Comparison of ENCODE assay signal across 10 mouse cellular contexts in genomic region chr15:84312878-84313565, GRCm38 (mm10). TPM values are rescaled to one million over a fixed set of nuclear protein-coding genes. Genes with fewer than 3 reads are reported as not detected.
DNase-seq lines count a peak whose midpoint lies in the region; ATAC-seq and TF ChIP-seq lines count a peak whose summit lies in the region.
"Had no signal": no experiment of that assay in that cellular context is flagged by ENCODE, and none has a peak within 500 bp of the region (broad histone marks: within the 10 kb centered on the region; RNA-seq: fewer than 3 reads in every experiment).

No protein-coding gene starts in this region.

- H3K9ac ChIP-seq in liver, embryonic 11.5 days (ENCODE audit: low read depth, low read length) = no peak overlapping the region
- H3K9ac ChIP-seq in embryonic facial prominence, embryonic 13.5 days = no peak overlapping the region

- peak overlapping the region; percentile 28; the same call in 1 of the 2 replicates for H3K4me2 ChIP-seq in liver, embryonic 11.5 days
- no peak overlapping the region; the same call in 1 of the 2 replicates for H3K4me2 ChIP-seq in embryonic facial prominence, embryonic 13.5 days

- DNase-seq in gastrocnemius, adult 2 months = peak; percentile 56
- no peak for DNase-seq in gastrocnemius, postnatal 25 days
- no peak for DNase-seq in liver, embryonic 11.5 days (ENCODE audit: low spot score)
- DNase-seq in liver = no peak
- no peak for DNase-seq in lung, postnatal 36 days
- DNase-seq in lung, adult 2 months = no peak
- DNase-seq: kidney, postnatal 14 days; right cerebral cortex, adult 18-20 months had no signal

- no peaks in the 10 kb centered on the region for H3K9me3 ChIP-seq in liver, embryonic 11.5 days (ENCODE audit: control insufficient read depth, low read length)
- no peaks in the 10 kb centered on the region for H3K9me3 ChIP-seq in embryonic facial prominence, embryonic 13.5 days

- no peak for TF ChIP-seq CTCF in gastrocnemius, adult 2 months (IDR thresholded peaks at IDR 0.05)
- no peak for TF ChIP-seq CTCF in lung, adult 2 months (IDR thresholded peaks at IDR 0.05; ENCODE audit: insufficient read depth, low read length)

- TF ChIP-seq POLR2A in lung, adult 2 months (IDR thresholded peaks at IDR 0.05; ENCODE audit: borderline replicate concordance, extremely low read depth, low read depth, low read length) = no peak

- H3K27ac ChIP-seq in gastrocnemius, adult 2 months = peak overlapping the region; percentile 24; the same call in 1 of the 2 replicates
- peak overlapping the region; percentile 64; the same call in 1 of the 2 replicates for H3K27ac ChIP-seq in liver, embryonic 11.5 days (ENCODE audit: low read depth, low read length)
- peak overlapping the region; percentile 62; the same call in 1 of the 2 replicates for H3K27ac ChIP-seq in embryonic facial prominence, embryonic 13.5 days
- peak overlapping the region; percentile 86 for H3K27ac ChIP-seq in macrophage

- no peak overlapping the region for H3K4me3 ChIP-seq in gastrocnemius, adult 2 months
- no peak overlapping the region for H3K4me3 ChIP-seq in liver, embryonic 11.5 days (ENCODE audit: low read depth, low read length)
- no peak overlapping the region for H3K4me3 ChIP-seq in embryonic facial prominence, embryonic 13.5 days
- no peak overlapping the region for H3K4me3 ChIP-seq in macrophage (ENCODE audit: inconsistent target)
- no peak overlapping the region for H3K4me3 ChIP-seq in lung, adult 2 months (replicated peaks; ENCODE audit: extremely low read depth, low read depth, low read length)

- no peaks in the 10 kb centered on the region for H3K79me2 ChIP-seq in macrophage (ENCODE audit: inconsistent target)

- WGBS in liver, embryonic 11.5 days = 48% methylated on average over 9 of the region's 10 CpGs
- WGBS in embryonic facial prominence, embryonic 13.5 days = 52% methylated on average over 10 of the region's 10 CpGs
- 13% methylated on average over 7 of the region's 10 CpGs for WGBS in macrophage (ENCODE audit: missing documents)
- 63% methylated on average over 8 of the region's 10 CpGs for WGBS in lung, adult 2 months

- no peak for ATAC-seq in liver, embryonic 11.5 days (replicated peaks; ENCODE audit: low FRiP score)
- ATAC-seq in embryonic facial prominence, embryonic 13.5 days (ENCODE audit: insufficient number of reproducible peaks, insufficient read depth, low FRiP score, low TSS enrichment, low read depth) = no peak

- no peaks in the 10 kb centered on the region for H3K27me3 ChIP-seq in liver, embryonic 11.5 days (replicated peaks; ENCODE audit: control insufficient read depth, insufficient read depth, low read length)
- H3K27me3 ChIP-seq in embryonic facial prominence, embryonic 13.5 days = no peaks in the 10 kb centered on the region

- H3K4me1 ChIP-seq in liver, embryonic 11.5 days (replicated peaks; ENCODE audit: control insufficient read depth, insufficient read depth, low read length) = peaks cover 52% of the 10 kb centered on the region
- H3K4me1 ChIP-seq in embryonic facial prominence, embryonic 13.5 days = peaks cover 38% of the 10 kb centered on the region
- H3K4me1 ChIP-seq in lung, adult 2 months (ENCODE audit: control insufficient read depth, insufficient read depth, low read length) = peaks cover 5% of the 10 kb centered on the region

- no peaks in the 10 kb centered on the region; the same call in 1 of the 2 replicates for H3K36me3 ChIP-seq in liver, embryonic 11.5 days (ENCODE audit: control insufficient read depth, insufficient read depth, low read length)
- H3K36me3 ChIP-seq in embryonic facial prominence, embryonic 13.5 days = no peaks in the 10 kb centered on the region
- no peaks in the 10 kb centered on the region for H3K36me3 ChIP-seq in macrophage (ENCODE audit: inconsistent target)

- intact Hi-C loops in gastrocnemius, adult 2 months (cut with DNase I) = no loop called here

RNA-seq across cellular contexts. Expression of gene Parvg, which starts 10.8 kb away (rescaled TPM):
- total RNA-seq in gastrocnemius, adult 2 months (2021) = under 1 TPM; 0.53 to 0.54 TPM
- total RNA-seq in gastrocnemius, postnatal 25 days (2021) = 1 to 10 TPM in 1 of 2 experiments, under 1 TPM in 1; 0.33 to 1.3 TPM
- 5.9 and 6.0 TPM in 2 replicates for polyA plus RNA-seq in liver, embryonic 11.5 days (2014; fragmentation: Nextera tagmentation; extraction: Ambion mirVana)
- 1.3 and 1.5 TPM in 2 replicates for polyA plus RNA-seq in embryonic facial prominence, embryonic 13.5 days (2015; fragmentation: Nextera tagmentation; extraction: Ambion mirVana)
- total RNA-seq in macrophage (2018; cell fraction: chromatin; rRNA removed) = 100 to 1,000 TPM in 3 of 26 experiments, 10 to 100 TPM in 23; 12.5 to 120 (median 49.7) TPM
- 10 to 100 TPM; 40.5 to 86.9 (median 62.3) TPM for total RNA-seq in macrophage (2018; cell fraction: cytosol; rRNA removed)
- total RNA-seq in macrophage (2018; cell fraction: nucleus; rRNA removed) = 10 to 100 TPM; 15.2 to 83.3 (median 47.6) TPM
- 52.4 to 63.9 TPM (median 59.6 TPM) in 3 replicates for polyA plus RNA-seq in macrophage (2018)
- 8.6 and 10.7 TPM in 2 replicates for polyA plus RNA-seq in lung, adult 2 months (2012; rRNA removed)

Comparison
In these comparisons a context has a peak if more than half of its experiments do, and no peak if none do; other contexts are left out.
1. H3K27ac ChIP-seq: peak in every context shown above with its lines; median percentile 86 in macrophage; 64 in liver, embryonic 11.5 days; 62 in embryonic facial prominence, embryonic 13.5 days; 24 in gastrocnemius, adult 2 months.